Mouse (Mus musculus): Measurements from ENCODE around the gene Mettl6. TPM values are rescaled to one million over a fixed set of nuclear protein-coding genes. Genes with fewer than 3 reads are reported as not detected.

Gene Mettl6
- polyA plus RNA-seq, 1 experiment from 2014 or later = 65.6 TPM

DNA sequence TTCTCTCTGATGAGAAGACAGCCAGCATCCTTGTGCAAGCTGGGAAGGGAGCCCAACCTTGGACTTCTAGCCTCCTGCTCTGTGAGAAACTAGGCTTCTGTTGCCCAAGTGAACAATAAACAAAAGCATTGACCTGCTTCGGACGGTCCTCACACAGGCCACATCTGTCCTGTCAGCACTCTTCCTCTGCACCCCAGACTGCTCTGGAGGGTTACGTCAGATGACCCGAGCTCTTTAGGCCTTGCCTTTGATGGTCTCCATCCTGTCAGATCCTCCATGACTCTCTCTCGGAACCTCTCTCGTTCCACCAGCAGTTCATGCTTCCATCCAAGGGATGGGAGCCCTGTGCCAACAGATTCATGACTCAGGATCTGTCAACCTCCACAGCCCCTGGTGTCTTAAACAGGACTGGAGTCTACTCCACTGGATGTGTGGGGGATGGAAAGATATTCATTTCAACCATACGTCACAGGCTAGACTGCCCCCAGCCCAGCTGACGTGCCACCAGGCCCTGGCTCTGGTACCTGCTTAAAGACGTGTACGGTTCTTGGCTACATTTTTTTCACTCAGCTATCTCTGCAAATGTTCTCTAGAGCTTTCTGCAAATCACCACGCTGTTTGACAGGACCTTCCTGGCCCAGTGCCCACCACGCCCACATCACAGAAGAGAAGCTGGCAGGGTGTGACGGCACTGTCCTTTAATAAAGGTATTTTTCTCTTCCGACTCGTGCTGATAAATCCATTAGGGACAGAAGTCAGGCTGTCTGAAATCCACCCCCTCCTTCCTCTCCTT, 66.4 kb downstream of the Mettl6 start:
- Histone ChIP-seq H3K4me2 (no peak overlapping the region), H3K27me3 (no peaks in the 10 kb centered on the region), H3K9ac (no peak overlapping the region), H3K4me3 (no peak overlapping the region), H3K9me3 (no peaks in the 10 kb centered on the region), H3K27ac (peak overlapping the region; percentile 57), H3K36me3 (peaks cover 12% of the 10 kb centered on the region), H3K4me1 (peaks cover 17% of the 10 kb centered on the region)
- ATAC-seq (ENCODE audit: insufficient number of reproducible peaks, low FRiP score, low TSS enrichment, low read depth) = no peak
- 59% methylated on average over 15 of the region's 15 CpGs for WGBS

Other genes starting within 250 kb of the Mettl6 start
- gene Phf7, start 243.7 kb downstream of the Mettl6 start, polyA plus RNA-seq (2015; fragmentation: Nextera tagmentation; extraction: Ambion mirVana) = 9.5 and 12.5 TPM in 2 replicates
- gene Bap1, start 243.6 kb downstream of the Mettl6 start, polyA plus RNA-seq (2015; fragmentation: Nextera tagmentation; extraction: Ambion mirVana) = 74.5 and 75.4 TPM in 2 replicates
- gene Dnah1, start 171.1 kb downstream of the Mettl6 start, polyA plus RNA-seq (2015; fragmentation: Nextera tagmentation; extraction: Ambion mirVana) = 6.0 and 6.1 TPM in 2 replicates
- 42.7 and 43.9 TPM in 2 replicates for gene Capn7, start 158.4 kb downstream of the Mettl6 start, polyA plus RNA-seq (2015; fragmentation: Nextera tagmentation; extraction: Ambion mirVana)
- gene Sh3bp5, start 59.0 kb downstream of the Mettl6 start, polyA plus RNA-seq (2015; fragmentation: Nextera tagmentation; extraction: Ambion mirVana) = 33.8 and 34.4 TPM in 2 replicates
- gene Eaf1, start 641 bp downstream of the Mettl6 start, polyA plus RNA-seq (2015; fragmentation: Nextera tagmentation; extraction: Ambion mirVana) = 20.6 and 20.7 TPM in 2 replicates
- 3.6 and 8.8 TPM in 2 replicates for gene Colq, start 96.3 kb upstream of the Mettl6 start, polyA plus RNA-seq (2015; fragmentation: Nextera tagmentation; extraction: Ambion mirVana)
- 0.97 and 1.7 TPM in 2 replicates for gene Gm49387, start 145.8 kb upstream of the Mettl6 start, polyA plus RNA-seq (2015; fragmentation: Nextera tagmentation; extraction: Ambion mirVana)
- 37.1 and 37.8 TPM in 2 replicates for gene Btd, start 146.0 kb upstream of the Mettl6 start, polyA plus RNA-seq (2015; fragmentation: Nextera tagmentation; extraction: Ambion mirVana)
- gene Hacl1, start 146.2 kb upstream of the Mettl6 start, polyA plus RNA-seq (2015; fragmentation: Nextera tagmentation; extraction: Ambion mirVana) = 12.2 and 14.7 TPM in 2 replicates